Mouse (Mus musculus): ENCODE data around the gene Lage3. TPM values are rescaled to one million over a fixed set of nuclear protein-coding genes. Genes with fewer than 3 reads are reported as not detected.
A peak's percentile ranks its signal among the peaks of the same experiment; 100 is the strongest.

The Lage3 gene
- 90.8 and 109 TPM in 2 replicates for polyA plus RNA-seq (2014; fragmentation: Nextera tagmentation; extraction: Ambion mirVana)

DNA sequence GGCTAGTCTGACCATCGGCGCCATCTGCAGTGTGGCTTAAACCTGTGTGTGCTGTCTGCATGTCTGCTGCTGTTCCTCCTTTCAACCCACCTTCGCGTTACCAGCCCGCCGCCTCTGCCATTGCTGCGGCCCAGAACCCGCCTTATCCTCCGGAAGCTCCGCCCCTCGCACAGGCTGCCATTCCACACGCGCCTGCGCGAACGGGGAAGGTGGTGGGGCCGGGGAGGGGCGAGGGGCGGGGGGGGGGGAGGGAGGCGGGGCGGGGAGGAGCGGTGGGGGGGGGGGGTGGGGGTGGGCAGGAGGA, at the start of gene Lage3:
Gene Lage3 (minus strand): TSS at position 152 of the 304 bp plus-strand sequence.
- ATAC-seq (peak; percentile 94), DNase-seq (ENCODE audit: low spot score) (peak; percentile 88)
- Histone ChIP-seq H3K27me3 (replicated peaks; ENCODE audit: control insufficient read depth, insufficient read depth, low read length) (no peaks in the 10 kb centered on the region), H3K9ac (ENCODE audit: low read length) (peak within 1 kb of the TSS; percentile 67), H3K4me1 (ENCODE audit: control insufficient read depth, insufficient read depth, low read length) (no peaks in the 10 kb centered on the region), H3K4me2 (ENCODE audit: low read length) (peak within 1 kb of the TSS; percentile 59), H3K27ac (ENCODE audit: low read depth, low read length) (no peak within 1 kb of the TSS), H3K4me3 (ENCODE audit: low read depth, low read length) (peak within 1 kb of the TSS; percentile 37), H3K36me3 (ENCODE audit: control insufficient read depth, insufficient read depth, low read length) (no peaks in the 10 kb centered on the region), H3K9me3 (replicated peaks; ENCODE audit: control insufficient read depth, low read length) (no peaks in the 10 kb centered on the region)
- 40% methylated on average over 13 of the region's 22 CpGs for WGBS

DNA sequence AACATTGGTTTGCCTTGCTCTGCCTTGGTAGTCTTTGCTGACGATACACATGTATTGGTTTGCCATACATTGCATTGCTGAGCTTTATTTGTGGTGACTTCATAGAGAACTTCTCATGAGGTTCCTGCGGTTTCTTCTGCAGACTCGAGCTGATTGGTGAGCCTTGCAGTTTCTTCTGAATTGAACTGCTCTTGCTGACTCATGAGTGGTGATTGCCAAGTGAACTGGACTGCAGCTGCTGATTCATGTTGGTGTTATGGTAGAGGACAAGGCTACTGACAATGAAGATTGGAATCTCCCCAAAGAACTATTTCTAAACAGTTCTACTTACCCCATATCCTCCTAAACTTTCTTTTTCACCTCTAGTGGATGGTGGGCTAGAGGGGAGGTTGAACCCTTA, 46.7 kb upstream of the Lage3 start:
- Histone ChIP-seq H3K9ac (ENCODE audit: low read length) (no peak overlapping the region), H3K4me2 (ENCODE audit: low read length) (no peak overlapping the region), H3K9me3 (replicated peaks; ENCODE audit: control insufficient read depth, low read length) (no peaks in the 10 kb centered on the region), H3K27ac (ENCODE audit: low read depth, low read length) (no peak overlapping the region), H3K27me3 (replicated peaks; ENCODE audit: control insufficient read depth, insufficient read depth, low read length) (no peaks in the 10 kb centered on the region), H3K4me3 (ENCODE audit: low read depth, low read length) (no peak overlapping the region), H3K4me1 (ENCODE audit: control insufficient read depth, insufficient read depth, low read length) (no peaks in the 10 kb centered on the region), H3K36me3 (ENCODE audit: control insufficient read depth, insufficient read depth, low read length) (no peaks in the 10 kb centered on the region)
- ATAC-seq (no peak), DNase-seq (ENCODE audit: low spot score) (no peak)
- WGBS: 78% methylated on average over 3 of the region's 3 CpGs

- H3K27me3 ChIP-seq (replicated peaks; ENCODE audit: control insufficient read depth, insufficient read depth, low read length): no peaks in the 10 kb centered on the region
- H3K27ac ChIP-seq (ENCODE audit: low read depth, low read length): peak within 1 kb of the TSS; percentile 80
- DNase-seq (ENCODE audit: low spot score): peak; percentile 91
- no peaks in the 10 kb centered on the region for H3K9me3 ChIP-seq (replicated peaks; ENCODE audit: control insufficient read depth, low read length)
- peak within 1 kb of the TSS; percentile 63 for H3K4me2 ChIP-seq (ENCODE audit: low read length)
- no peaks in the 10 kb centered on the region for H3K36me3 ChIP-seq (ENCODE audit: control insufficient read depth, insufficient read depth, low read length)
- WGBS: 33% methylated on average over 30 of the region's 30 CpGs
- ATAC-seq: peak; percentile 100
- H3K4me1 ChIP-seq (ENCODE audit: control insufficient read depth, insufficient read depth, low read length): peaks cover 5% of the 10 kb centered on the region; the same call in 1 of the 2 replicates
- H3K9ac ChIP-seq (ENCODE audit: low read length): peak within 1 kb of the TSS; percentile 74
- peak within 1 kb of the TSS; percentile 48 for H3K4me3 ChIP-seq (ENCODE audit: low read depth, low read length)
Measured at GRCm38 (mm10) chrX:74392535-74393443, 39.4 kb upstream of the Lage3 start, which contains the start of the genes Fam3a and Ikbkg. Gene Fam3a (minus strand): TSS chrX:74393272. Gene Ikbkg (plus strand): TSS chrX:74393290.

- Histone ChIP-seq H3K9me3 (replicated peaks; ENCODE audit: control insufficient read depth, low read length) (no peaks in the 10 kb centered on the region), H3K9ac (ENCODE audit: low read length) (no peak overlapping the region), H3K27ac (ENCODE audit: low read depth, low read length) (no peak overlapping the region), H3K36me3 (ENCODE audit: control insufficient read depth, insufficient read depth, low read length) (peaks cover 5% of the 10 kb centered on the region; the same call in 1 of the 2 replicates), H3K4me3 (ENCODE audit: low read depth, low read length) (no peak overlapping the region), H3K27me3 (replicated peaks; ENCODE audit: control insufficient read depth, insufficient read depth, low read length) (no peaks in the 10 kb centered on the region), H3K4me1 (ENCODE audit: control insufficient read depth, insufficient read depth, low read length) (peaks cover 5% of the 10 kb centered on the region; the same call in 1 of the 2 replicates), H3K4me2 (ENCODE audit: low read length) (no peak overlapping the region)
- DNase-seq (ENCODE audit: low spot score) (no peak), ATAC-seq (no peak)
Measured at GRCm38 (mm10) chrX:74388153-74388552, 34.7 kb upstream of the Lage3 start.

DNA sequence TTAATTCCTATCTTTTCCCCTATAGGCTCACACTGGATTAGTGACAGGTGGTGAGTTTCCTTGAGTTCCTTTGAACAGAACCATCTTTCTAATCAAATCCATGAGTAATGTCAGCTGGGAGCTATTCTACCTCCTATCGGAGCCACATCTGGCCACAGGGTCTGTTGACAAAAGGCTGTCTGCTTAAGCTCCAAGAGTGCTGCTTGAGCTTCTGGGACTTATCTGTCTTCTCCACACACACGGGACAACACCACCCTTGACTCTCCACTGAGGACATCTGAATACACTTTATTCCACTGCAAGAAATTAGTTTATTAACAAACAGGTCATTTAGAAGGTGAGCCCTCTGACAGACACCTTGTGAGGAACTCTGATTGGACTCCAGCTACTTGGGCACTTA, 31.0 kb upstream of the Lage3 start:
- Histone ChIP-seq H3K9ac (ENCODE audit: low read length) (no peak overlapping the region), H3K4me2 (ENCODE audit: low read length) (no peak overlapping the region), H3K4me1 (ENCODE audit: control insufficient read depth, insufficient read depth, low read length) (no peaks in the 10 kb centered on the region), H3K27ac (ENCODE audit: low read depth, low read length) (no peak overlapping the region), H3K27me3 (replicated peaks; ENCODE audit: control insufficient read depth, insufficient read depth, low read length) (no peaks in the 10 kb centered on the region), H3K4me3 (ENCODE audit: low read depth, low read length) (no peak overlapping the region), H3K9me3 (replicated peaks; ENCODE audit: control insufficient read depth, low read length) (no peaks in the 10 kb centered on the region), H3K36me3 (ENCODE audit: control insufficient read depth, insufficient read depth, low read length) (peaks cover 5% of the 10 kb centered on the region; the same call in 1 of the 2 replicates)
- DNase-seq (ENCODE audit: low spot score): no peak
- ATAC-seq: no peak
- 83% methylated on average over 2 of the region's 2 CpGs for WGBS

DNA sequence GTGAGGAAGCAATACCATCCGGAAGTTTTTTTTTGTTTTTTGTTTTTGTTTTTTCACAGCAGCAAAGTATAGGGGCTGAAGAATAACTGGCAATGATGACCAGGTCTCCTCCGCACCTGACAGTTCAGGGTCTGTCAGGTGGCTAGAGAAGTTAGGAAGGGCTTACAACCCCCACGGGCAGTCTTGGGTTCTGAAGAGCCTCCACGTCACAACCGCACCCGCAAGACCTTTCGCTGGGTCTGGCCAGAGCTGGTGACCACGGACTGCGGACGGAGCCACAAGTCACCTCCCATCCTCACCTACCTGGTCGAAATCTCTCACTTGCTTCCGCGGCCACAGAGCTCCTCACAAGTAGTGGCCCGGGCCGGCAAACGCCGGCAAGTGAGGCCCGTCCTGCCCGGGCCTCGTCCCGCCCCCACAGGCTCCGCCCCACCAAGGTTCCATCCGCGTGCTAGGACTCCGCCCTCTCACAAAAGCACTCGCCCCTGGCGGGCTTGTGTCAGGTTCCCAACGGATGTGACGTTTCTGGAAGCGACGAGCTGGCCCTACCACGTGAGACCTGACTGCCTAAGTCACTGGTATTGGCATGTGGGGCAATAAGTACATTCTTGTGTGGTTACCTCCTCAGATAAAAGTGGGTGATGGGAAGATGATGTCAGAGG, 19.6 kb upstream of the Lage3 start, which contains the start of the genes Ubl4a and Slc10a3:
Gene Ubl4a (minus strand): TSS at position 331 of the 662 bp plus-strand sequence.
Gene Slc10a3 (minus strand): TSS at position 462 of the 662 bp plus-strand sequence.
- H3K27me3 ChIP-seq (replicated peaks; ENCODE audit: control insufficient read depth, insufficient read depth, low read length): no peaks in the 10 kb centered on the region
- ATAC-seq: peak; percentile 90
- 0 out of 2 replicates have a peak, but pooled peaks cover 2% of the 10 kb centered on the region for H3K4me1 ChIP-seq (ENCODE audit: control insufficient read depth, insufficient read depth, low read length)
- no peaks in the 10 kb centered on the region for H3K36me3 ChIP-seq (ENCODE audit: control insufficient read depth, insufficient read depth, low read length)
- WGBS: 39% methylated on average over 32 of the region's 32 CpGs
- H3K9ac ChIP-seq (ENCODE audit: low read length): peak within 1 kb of the TSS; percentile 53
- DNase-seq (ENCODE audit: low spot score): peak; percentile 92
- H3K9me3 ChIP-seq (replicated peaks; ENCODE audit: control insufficient read depth, low read length): no peaks in the 10 kb centered on the region
- H3K27ac ChIP-seq (ENCODE audit: low read depth, low read length): no peak within 1 kb of the TSS
- peak within 1 kb of the TSS; percentile 61 for H3K4me2 ChIP-seq (ENCODE audit: low read length)
- peak within 1 kb of the TSS; percentile 34 for H3K4me3 ChIP-seq (ENCODE audit: low read depth, low read length)

DNA sequence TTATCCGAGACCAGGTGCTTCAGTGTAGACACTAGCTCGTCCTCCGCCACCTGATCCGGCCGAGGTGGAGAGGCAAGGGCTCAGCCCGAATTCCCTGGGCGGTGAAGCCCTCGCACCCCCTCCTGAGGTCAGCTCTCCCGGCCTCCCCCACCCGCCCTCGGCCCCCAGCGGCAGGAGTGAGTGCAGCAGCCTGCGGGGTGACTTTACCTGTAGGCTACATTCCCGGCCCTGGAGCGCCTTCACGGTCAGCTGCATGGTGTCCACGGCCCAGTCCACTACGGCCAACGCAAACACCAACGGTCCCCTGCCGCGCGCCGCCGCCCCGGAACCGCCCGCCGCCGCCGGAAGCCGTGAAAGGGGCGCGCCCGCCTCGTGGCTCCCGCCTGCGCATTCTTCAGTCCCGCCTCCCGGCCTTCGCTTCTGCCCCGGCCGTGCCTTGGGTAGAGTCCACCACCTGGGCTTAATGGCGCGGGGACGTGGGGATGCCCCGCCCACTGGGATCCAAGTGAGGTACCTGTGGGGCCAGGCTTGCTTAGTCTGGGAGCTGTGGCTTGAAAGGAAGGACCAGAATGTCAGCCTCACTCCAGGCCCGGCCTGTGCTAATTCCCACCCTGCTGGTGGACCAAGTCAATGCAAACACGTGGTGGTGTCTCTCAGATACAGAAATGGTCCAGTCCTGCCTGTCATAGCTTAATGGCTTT, 14.9 kb upstream of the Lage3 start:
- ATAC-seq: peak; percentile 80
- peak overlapping the region; percentile 61 for H3K4me2 ChIP-seq (ENCODE audit: low read length)
- peak overlapping the region; percentile 77 for H3K9ac ChIP-seq (ENCODE audit: low read length)
- H3K36me3 ChIP-seq (ENCODE audit: control insufficient read depth, insufficient read depth, low read length): no peaks in the 10 kb centered on the region
- DNase-seq (ENCODE audit: low spot score): peak; percentile 47
- WGBS: 40% methylated on average over 47 of the region's 49 CpGs
- no peaks in the 10 kb centered on the region for H3K9me3 ChIP-seq (replicated peaks; ENCODE audit: control insufficient read depth, low read length)
- peak overlapping the region; percentile 49 for H3K4me3 ChIP-seq (ENCODE audit: low read depth, low read length)
- H3K27me3 ChIP-seq (replicated peaks; ENCODE audit: control insufficient read depth, insufficient read depth, low read length): no peaks in the 10 kb centered on the region
- peaks cover 6% of the 10 kb centered on the region; the same call in 1 of the 2 replicates for H3K4me1 ChIP-seq (ENCODE audit: control insufficient read depth, insufficient read depth, low read length)
- H3K27ac ChIP-seq (ENCODE audit: low read depth, low read length): peak overlapping the region; percentile 55; the same call in 1 of the 2 replicates

- peak overlapping the region; percentile 49 for H3K4me3 ChIP-seq (ENCODE audit: low read depth, low read length)
- peaks cover 6% of the 10 kb centered on the region; the same call in 1 of the 2 replicates for H3K4me1 ChIP-seq (ENCODE audit: control insufficient read depth, insufficient read depth, low read length)
- DNase-seq (ENCODE audit: low spot score) (no peak), ATAC-seq (no peak)
- H3K36me3 ChIP-seq (ENCODE audit: control insufficient read depth, insufficient read depth, low read length): no peaks in the 10 kb centered on the region
- H3K27ac ChIP-seq (ENCODE audit: low read depth, low read length): no peak overlapping the region
- H3K27me3 ChIP-seq (replicated peaks; ENCODE audit: control insufficient read depth, insufficient read depth, low read length): no peaks in the 10 kb centered on the region
- peak overlapping the region; percentile 77 for H3K9ac ChIP-seq (ENCODE audit: low read length)
- WGBS: 78% methylated on average over 10 of the region's 10 CpGs
- H3K4me2 ChIP-seq (ENCODE audit: low read length): peak overlapping the region; percentile 61
- H3K9me3 ChIP-seq (replicated peaks; ENCODE audit: control insufficient read depth, low read length): no peaks in the 10 kb centered on the region
Measured at GRCm38 (mm10) chrX:74367512-74367911, 14.1 kb upstream of the Lage3 start.

Measured in forebrain, embryonic 14.5 days (tissue).